Mouse (Mus musculus) colon, adult 2 months (tissue): ENCODE measurements around the gene Olfr771. TPM values are rescaled to one million over a fixed set of nuclear protein-coding genes. Genes with fewer than 3 reads are reported as not detected.

Experiments used
- polyA plus RNA-seq: library from polyadenylated mRNA; depleted of rRNA; stranded (reverse); fragments of >200 nt; gene quantifications from 2 replicates; pipeline ENCODE4 v1.2.3, GENCODE M21; 2012; rRNA removed

Olfr771 gene
- polyA plus RNA-seq = not detected in 2 replicates

DNA sequence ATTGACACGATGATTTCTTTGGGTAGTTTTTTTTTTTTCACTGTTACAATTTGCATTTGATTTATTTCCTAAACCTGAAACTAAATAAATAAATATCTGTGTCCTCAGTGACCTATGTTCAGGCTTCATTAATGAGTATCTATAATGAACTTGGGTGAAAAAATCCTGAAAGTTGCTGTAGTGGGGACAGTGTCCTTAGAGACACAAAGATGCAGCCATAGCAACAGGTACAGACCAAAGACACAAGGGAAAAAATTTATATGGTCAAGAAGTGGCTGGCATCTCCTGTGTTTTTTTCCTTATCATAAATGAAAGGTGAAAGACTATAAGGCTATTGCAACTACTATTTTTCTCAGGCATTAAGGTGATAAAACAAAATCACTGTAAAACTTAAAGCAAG is at the start of gene Olfr771:
TSS of gene Olfr771 (minus strand) at position 101 of the 400 bp plus-strand sequence.

GRCm38 (mm10) chr10:129187319-129187718 is 22.8 kb upstream of the Olfr771 start, which contains the start of gene Olfr773:
Olfr773 (minus strand) TSS chr10:129187419.

DNA sequence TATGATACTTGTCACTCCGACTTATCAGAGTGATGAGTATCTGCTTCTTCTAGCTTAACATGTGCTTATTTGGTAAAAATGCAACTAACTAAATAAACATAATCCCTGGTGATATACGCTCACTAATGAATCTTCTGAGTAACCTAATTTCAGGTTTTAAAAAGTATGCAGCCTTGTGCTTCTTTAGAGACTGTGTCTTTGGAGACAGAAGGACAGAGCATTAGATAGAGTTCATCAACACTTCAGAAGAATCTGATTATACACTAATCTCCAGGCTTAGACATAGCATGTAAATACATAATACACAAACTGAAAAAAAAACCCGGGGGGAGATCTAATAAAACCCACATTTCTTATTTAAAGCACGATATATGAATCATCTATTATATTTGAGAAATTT is 13.3 kb upstream of the Olfr771 start, which contains the start of gene Olfr772:
TSS of gene Olfr772 (minus strand) at position 101 of the 400 bp plus-strand sequence.

DNA sequence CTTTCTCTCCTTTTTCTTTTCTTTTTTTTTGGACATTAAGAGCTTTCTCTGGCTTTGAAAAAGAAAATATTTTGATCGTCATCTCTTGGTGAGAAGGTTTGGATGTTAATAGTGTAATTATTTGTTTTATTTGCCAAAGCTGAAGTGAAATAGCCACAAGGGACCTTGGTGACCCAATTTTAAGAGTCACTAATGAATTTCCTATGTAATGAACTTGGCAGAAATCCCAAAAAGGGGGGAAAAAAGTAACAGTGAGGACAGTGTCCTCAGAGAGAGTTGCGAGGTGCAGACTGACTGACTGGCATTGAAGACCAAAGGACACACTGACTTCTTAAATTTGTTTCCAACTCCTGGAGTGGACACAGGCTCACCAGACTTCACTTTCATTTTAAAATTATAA is 25.7 kb downstream of the Olfr771 start, which contains the start of gene Olfr770:
TSS of gene Olfr770 (minus strand) at position 101 of the 400 bp plus-strand sequence.

GRCm38 (mm10) chr10:129117761-129118160 is 46.8 kb downstream of the Olfr771 start, which contains the start of gene Olfr769:
Olfr769 (minus strand) TSS chr10:129117861.

Other genes with a start within 250 kb of the Olfr771 start
- gene Rdh5, start 241.9 kb downstream of the Olfr771 start, polyA plus RNA-seq = 28.4 and 36.4 TPM in 2 replicates
- 151 TPM in 2 replicates for gene Bloc1s1, start 240.7 kb downstream of the Olfr771 start, polyA plus RNA-seq
- 56.9 and 58.2 TPM in 2 replicates for gene Itga7, start 230.9 kb downstream of the Olfr771 start, polyA plus RNA-seq
- gene Mettl7b, start 203.8 kb downstream of the Olfr771 start, polyA plus RNA-seq = 159 and 171 TPM in 2 replicates
- gene Olfr9, start 175.3 kb downstream of the Olfr771 start, polyA plus RNA-seq = not detected in 2 replicates
- gene Olfr763, start 154.0 kb downstream of the Olfr771 start, polyA plus RNA-seq = not detected in 2 replicates
- not detected in 2 replicates for gene Olfr764-ps1, start 124.9 kb downstream of the Olfr771 start, polyA plus RNA-seq
- gene Olfr765, start 114.8 kb downstream of the Olfr771 start, polyA plus RNA-seq = not detected in 2 replicates
- gene Olfr766-ps1, start 95.8 kb downstream of the Olfr771 start, polyA plus RNA-seq = not detected in 2 replicates
- not detected in 2 replicates for gene Olfr767, start 81.8 kb downstream of the Olfr771 start, polyA plus RNA-seq
- not detected in 2 replicates for gene Olfr768, start 65.4 kb downstream of the Olfr771 start, polyA plus RNA-seq
- gene Olfr769, start 46.9 kb downstream of the Olfr771 start, polyA plus RNA-seq = not detected in 2 replicates
- not detected in 2 replicates for gene Olfr770, start 25.8 kb downstream of the Olfr771 start, polyA plus RNA-seq
- not detected in 2 replicates for gene Olfr772, start 13.2 kb upstream of the Olfr771 start, polyA plus RNA-seq
- not detected in 2 replicates for gene Olfr773, start 22.7 kb upstream of the Olfr771 start, polyA plus RNA-seq
- gene Olfr774, start 71.5 kb upstream of the Olfr771 start, polyA plus RNA-seq = not detected in 2 replicates
- not detected in 2 replicates for gene Olfr775, start 83.7 kb upstream of the Olfr771 start, polyA plus RNA-seq
- gene Olfr776, start 94.4 kb upstream of the Olfr771 start, polyA plus RNA-seq = not detected in 2 replicates
- gene Olfr777, start 106.7 kb upstream of the Olfr771 start, polyA plus RNA-seq = not detected in 2 replicates
- gene Olfr780, start 153.4 kb upstream of the Olfr771 start, polyA plus RNA-seq = not detected in 2 replicates
- gene Olfr781, start 164.1 kb upstream of the Olfr771 start, polyA plus RNA-seq = not detected in 2 replicates
- not detected in 2 replicates for gene Olfr782, start 184.1 kb upstream of the Olfr771 start, polyA plus RNA-seq
- gene Olfr784, start 219.3 kb upstream of the Olfr771 start, polyA plus RNA-seq = 0.06 TPM in 2 replicates
- not detected in 2 replicates for gene Olfr785, start 240.7 kb upstream of the Olfr771 start, polyA plus RNA-seq